Mouse (Mus musculus) left cerebral cortex, postnatal 25 days (tissue): ENCODE data around the gene Pdlim5. TPM values are rescaled to one million over a fixed set of nuclear protein-coding genes. Genes with fewer than 3 reads are reported as not detected.

Experiments used
- DNase-seq, 2 experiments: peaks; one replicate each; pipeline ENCODE4 v3.0.0; 2022; ENCODE audit warnings: low spot score in 2 of 2, mixed read lengths in 1 of 2
- intact Hi-C: fragments of 180-260 bp; cut with DNase I; formaldehyde crosslinking; loops from one replicate; pipeline ENCODE4 v1.15.1; 2025
- total RNA-seq, 2 experiments: library from RNA; stranded (reverse); gene quantifications; 2 replicates each; pipeline ENCODE4 v1.2.3; 2021

Pdlim5 gene
- total RNA-seq, 2 experiments from 2014 or later, result 18.9 to 19.1 TPM

- DNase-seq, result no peak
- intact Hi-C loops, result no loop called here
Observed at GRCm38 (mm10) chr3:142345235-142346125, 50.0 kb downstream of the Pdlim5 start.

- intact Hi-C loops, result no loop called here
Observed at GRCm38 (mm10) chr3:142343786-142344185, 51.7 kb downstream of the Pdlim5 start.

GRCm38 (mm10) chr3:142340701-142341100 is 54.8 kb downstream of the Pdlim5 start:
- no peak for DNase-seq
- intact Hi-C loops, result no loop called here

More at GRCm38 (mm10) chr3:142343786-142344185, 51.7 kb downstream of the Pdlim5 start:
- DNase-seq, result no peak

GRCm38 (mm10) chr3:142339440-142340251 is 55.9 kb downstream of the Pdlim5 start:
- intact Hi-C loops, result no loop called here
- no peak for DNase-seq

GRCm38 (mm10) chr3:142338058-142338457 is 57.4 kb downstream of the Pdlim5 start:
- no peak for DNase-seq
- intact Hi-C loops, result no loop called here

GRCm38 (mm10) chr3:142334496-142334895 is 61.0 kb downstream of the Pdlim5 start:
- intact Hi-C loops, result no loop called here
- DNase-seq, result no peak

GRCm38 (mm10) chr3:142333458-142333857 is 62.0 kb downstream of the Pdlim5 start:
- no peak for DNase-seq
- intact Hi-C loops, result no loop called here

- DNase-seq, result no peak
- intact Hi-C loops, result no loop called here
Observed at GRCm38 (mm10) chr3:142332716-142333115, 62.8 kb downstream of the Pdlim5 start.

- DNase-seq, result no peak
- intact Hi-C loops, result no loop called here
Observed at GRCm38 (mm10) chr3:142331872-142332554, 63.5 kb downstream of the Pdlim5 start.

GRCm38 (mm10) chr3:142330425-142330824 is 65.1 kb downstream of the Pdlim5 start:
- no peak for DNase-seq
- intact Hi-C loops, result no loop called here

GRCm38 (mm10) chr3:142323592-142323991 is 71.9 kb downstream of the Pdlim5 start:
- intact Hi-C loops, result no loop called here
- DNase-seq, result no peak

- intact Hi-C loops, result no loop called here
- peak; percentile 24 to 36 for DNase-seq
Observed at GRCm38 (mm10) chr3:142321930-142322329, 73.6 kb downstream of the Pdlim5 start.

- intact Hi-C loops, result no loop called here
Observed at GRCm38 (mm10) chr3:142318147-142318546, 77.3 kb downstream of the Pdlim5 start.

GRCm38 (mm10) chr3:142316138-142316740 is 79.3 kb downstream of the Pdlim5 start:
- no peak for DNase-seq
- intact Hi-C loops, result no loop called here

More at GRCm38 (mm10) chr3:142318147-142318546, 77.3 kb downstream of the Pdlim5 start:
- peak; percentile 46 to 65 for DNase-seq

- no peak for DNase-seq
- intact Hi-C loops, result no loop called here
Observed at GRCm38 (mm10) chr3:142311075-142311474, 84.4 kb downstream of the Pdlim5 start.

GRCm38 (mm10) chr3:142310446-142310845 is 85.0 kb downstream of the Pdlim5 start:
- DNase-seq, result peak in 1 of 2 experiments; percentile 14
- intact Hi-C loops, result no loop called here

GRCm38 (mm10) chr3:142295287-142295676 is 100.2 kb downstream of the Pdlim5 start:
- DNase-seq, result no peak
- intact Hi-C loops, result loop anchor here (1.0 kb wide), 2 partner anchors 148 to 179 kb away; no protein-coding TSS in a partner anchor

GRCm38 (mm10) chr3:142294616-142295286 is 100.7 kb downstream of the Pdlim5 start:
- DNase-seq, result peak; percentile 54 to 72
- intact Hi-C loops, result loop anchor here (1.0 kb wide), 2 partner anchors 149 to 180 kb away; no protein-coding TSS in a partner anchor

- intact Hi-C loops, result no loop called here
- no peak for DNase-seq
Observed at GRCm38 (mm10) chr3:142293561-142293960, 101.9 kb downstream of the Pdlim5 start.
